Mouse (Mus musculus) stomach, embryonic 14.5 days (tissue): ENCODE data around the gene Mcm2. TPM values are rescaled to one million over a fixed set of nuclear protein-coding genes. Genes with fewer than 3 reads are reported as not detected.

Source experiments
- ATAC-seq: fragments of 200-750 bp; cut with Nextera tagmentation; 2 replicates; pipeline ENCODE4 v1.8.0; 2017; ENCODE audit warnings: low read depth, moderate TSS enrichment; ENCODE audit not compliant: insufficient number of reproducible peaks, insufficient read depth, low FRiP score
- H3K27ac ChIP-seq: fragments of 300-500 bp; sonication (generic); 2 replicates; pipeline ENCODE4 v1.5.1; 2014; ENCODE audit warnings: mild to moderate bottlenecking, low read length, moderate library complexity, mixed read lengths
- H3K27me3 ChIP-seq: fragments of 300-500 bp; sonication (generic); 2 replicates; pipeline ENCODE4 v1.6.1; 2014; ENCODE audit warnings: low read length, control low read depth, mixed read lengths; ENCODE audit not compliant: control insufficient read depth, insufficient read depth
- H3K36me3 ChIP-seq: fragments of 300-500 bp; sonication (generic); 2 replicates; pipeline ENCODE4 v1.6.1; 2014; ENCODE audit warnings: mild to moderate bottlenecking, control low read depth, low read length, moderate library complexity, mixed read lengths; ENCODE audit not compliant: control insufficient read depth, insufficient read depth
- H3K4me1 ChIP-seq: fragments of 300-500 bp; sonication (generic); 2 replicates; pipeline ENCODE4 v1.6.1; 2014; ENCODE audit warnings: low read length, control low read depth, mixed read lengths; ENCODE audit not compliant: control insufficient read depth, insufficient read depth
- H3K4me2 ChIP-seq: fragments of 300-500 bp; sonication (generic); replicated peaks from 2 replicates; pipeline ENCODE4 v1.6.1; 2014; ENCODE audit warnings: low read depth, low read length, control low read depth
- H3K4me3 ChIP-seq: fragments of 300-500 bp; sonication (generic); 2 replicates; pipeline ENCODE4 v1.5.1; 2014; ENCODE audit warnings: low read depth, low read length, control low read depth
- H3K9ac ChIP-seq: fragments of 300-500 bp; sonication (generic); replicated peaks from 2 replicates; pipeline ENCODE4 v1.6.1; 2014; ENCODE audit warnings: low read depth, mild to moderate bottlenecking, control low read depth, low read length, moderate library complexity, mixed read lengths
- H3K9me3 ChIP-seq: fragments of 300-500 bp; sonication (generic); 2 replicates; pipeline ENCODE4 v1.6.1; 2016; ENCODE audit warnings: low read depth, low read length, control low read depth; ENCODE audit not compliant: control insufficient read depth
- WGBS: fragments of 180-500 bp; shearing (Covaris S2); extraction: QIAGEN DNeasy Blood & Tissue Kit; methylation state at CpG from one replicate; pipeline ENCODE4 v1.1.7; 2014; 5-methylcytosine and 5-hydroxymethylcytosine counted together
- polyA plus RNA-seq: library from polyadenylated mRNA; unstranded; fragments of >200 nt; fragmentation: Nextera tagmentation; extraction: Ambion mirVana; gene quantifications from 2 replicates; pipeline ENCODE4 v1.2.1, GENCODE M21; 2014

Mcm2 gene
- polyA plus RNA-seq, 1 experiment from 2014 or later, result 114 TPM

DNA sequence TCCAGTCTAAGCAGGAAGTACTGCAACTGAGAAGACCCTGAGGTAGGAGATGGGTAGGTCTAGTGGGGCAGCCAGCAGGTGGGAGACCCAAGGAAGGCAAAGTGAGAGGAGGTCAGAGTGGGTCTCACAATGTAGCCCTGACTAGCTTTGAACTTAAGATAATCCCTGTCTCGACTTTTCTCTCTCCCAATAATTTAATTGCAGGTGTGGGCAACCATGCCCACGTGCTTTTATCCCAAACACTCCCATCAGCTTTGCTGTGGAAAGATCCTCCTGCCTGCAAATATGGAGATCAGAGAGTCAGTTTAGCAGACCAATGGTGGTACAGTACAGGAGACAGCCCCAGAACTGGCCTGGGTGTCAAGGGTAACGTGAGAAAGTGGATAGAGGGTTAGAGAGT lies 58.4 kb downstream of the Mcm2 start:
- Histone ChIP-seq H3K36me3 (peaks cover 27% of the 10 kb centered on the region), H3K9me3 (no peaks in the 10 kb centered on the region), H3K9ac (no peak overlapping the region), H3K4me1 (peaks cover 17% of the 10 kb centered on the region), H3K27me3 (no peaks in the 10 kb centered on the region), H3K4me2 (no peak overlapping the region), H3K4me3 (no peak overlapping the region), H3K27ac (no peak overlapping the region)
- no peak for ATAC-seq
- WGBS, result 70% methylated on average over 3 of the region's 3 CpGs

DNA sequence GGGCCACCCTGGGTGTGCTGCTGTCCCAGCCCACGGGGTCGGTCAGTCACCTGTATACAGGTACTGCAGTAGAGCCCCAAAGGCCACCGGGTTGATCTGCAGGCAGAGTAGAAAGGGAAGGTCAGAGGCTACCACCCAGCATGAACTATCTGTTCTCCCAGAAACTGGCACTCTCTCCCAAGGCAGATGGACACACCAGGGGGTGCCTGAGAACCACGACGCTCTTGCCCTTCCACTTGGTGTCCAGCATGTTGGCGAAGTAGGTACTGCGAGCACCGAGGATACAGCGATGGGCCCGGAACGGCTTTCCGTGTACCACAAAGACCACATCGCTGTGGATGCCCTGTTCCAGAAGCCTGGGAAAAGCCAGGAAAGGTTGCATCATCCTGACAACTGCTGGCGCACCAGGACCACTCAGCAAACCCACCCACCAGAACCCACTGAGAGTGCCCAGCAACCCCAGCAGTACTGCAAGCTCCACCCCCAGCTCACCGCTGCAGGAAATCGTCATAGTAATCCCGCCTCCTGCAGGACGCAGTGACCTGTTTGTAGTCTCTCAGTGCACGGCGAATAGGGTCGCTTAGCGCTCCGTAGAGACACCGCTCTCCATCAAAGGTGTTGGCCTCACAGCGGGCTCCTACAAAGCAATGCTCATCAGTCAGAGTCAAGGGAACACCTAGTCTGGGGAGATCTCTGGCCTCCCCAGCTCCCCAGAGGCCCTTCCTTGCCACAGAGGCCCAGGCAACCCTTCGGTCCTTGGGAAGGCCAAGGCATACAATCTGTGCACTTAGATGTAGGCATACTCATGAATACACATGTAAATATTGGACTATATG lies 59.2 kb downstream of the Mcm2 start:
- Histone ChIP-seq H3K36me3 (peaks cover 27% of the 10 kb centered on the region), H3K4me3 (no peak overlapping the region), H3K9me3 (no peaks in the 10 kb centered on the region), H3K9ac (no peak overlapping the region), H3K4me2 (no peak overlapping the region), H3K27ac (no peak overlapping the region), H3K4me1 (peaks cover 17% of the 10 kb centered on the region), H3K27me3 (no peaks in the 10 kb centered on the region)
- WGBS, result 83% methylated on average over 26 of the region's 26 CpGs
- ATAC-seq, result no peak

DNA sequence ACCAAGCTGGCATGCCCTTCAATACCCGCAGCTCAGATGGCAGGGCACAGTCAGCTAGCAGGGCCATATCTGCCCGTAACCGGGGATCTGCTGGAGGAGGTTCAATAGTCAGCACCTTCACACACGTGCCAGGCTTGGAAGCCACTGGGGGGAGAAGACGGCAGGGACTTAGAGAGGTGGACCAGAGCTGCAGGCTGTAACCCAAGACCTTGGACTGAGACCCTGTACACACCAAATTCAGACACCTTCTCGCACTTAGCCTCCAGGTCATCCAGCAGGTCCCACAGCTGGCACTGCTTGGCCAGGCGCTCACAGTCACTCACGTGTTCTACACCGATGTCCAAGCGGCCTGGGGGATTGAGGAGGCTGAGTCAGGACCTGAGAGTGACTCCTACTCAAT lies 60.0 kb downstream of the Mcm2 start:
- Histone ChIP-seq H3K27me3 (no peaks in the 10 kb centered on the region), H3K27ac (no peak overlapping the region), H3K4me2 (no peak overlapping the region), H3K9ac (no peak overlapping the region), H3K36me3 (peaks cover 27% of the 10 kb centered on the region), H3K9me3 (no peaks in the 10 kb centered on the region), H3K4me3 (no peak overlapping the region), H3K4me1 (peaks cover 17% of the 10 kb centered on the region)
- 95% methylated on average over 10 of the region's 10 CpGs for WGBS
- ATAC-seq, result no peak

DNA sequence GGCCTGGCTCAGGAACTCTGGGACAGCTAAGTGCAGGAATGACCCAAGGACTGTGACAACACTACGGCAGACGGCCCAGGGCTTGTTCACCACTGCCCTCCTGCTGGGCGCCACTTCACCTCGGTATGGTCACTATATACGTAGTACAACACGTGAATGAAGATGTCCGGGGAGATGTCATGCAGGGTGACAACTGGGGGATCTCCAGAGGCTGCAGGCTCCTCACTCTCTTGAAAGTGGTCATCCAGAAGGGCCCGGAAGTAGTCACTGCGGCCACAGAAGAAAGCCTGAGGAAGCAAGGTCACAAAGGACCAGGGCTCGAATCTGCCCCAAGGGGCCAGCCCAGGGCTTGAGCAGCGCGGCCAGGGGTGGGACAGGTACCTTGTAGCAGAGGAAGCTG lies 60.6 kb downstream of the Mcm2 start:
- Histone ChIP-seq H3K36me3 (peaks cover 27% of the 10 kb centered on the region), H3K27ac (no peak overlapping the region), H3K4me3 (no peak overlapping the region), H3K9me3 (no peaks in the 10 kb centered on the region), H3K27me3 (no peaks in the 10 kb centered on the region), H3K4me1 (peaks cover 12% of the 10 kb centered on the region), H3K9ac (no peak overlapping the region), H3K4me2 (no peak overlapping the region)
- WGBS, result 91% methylated on average over 12 of the region's 12 CpGs
- ATAC-seq, result no peak

DNA sequence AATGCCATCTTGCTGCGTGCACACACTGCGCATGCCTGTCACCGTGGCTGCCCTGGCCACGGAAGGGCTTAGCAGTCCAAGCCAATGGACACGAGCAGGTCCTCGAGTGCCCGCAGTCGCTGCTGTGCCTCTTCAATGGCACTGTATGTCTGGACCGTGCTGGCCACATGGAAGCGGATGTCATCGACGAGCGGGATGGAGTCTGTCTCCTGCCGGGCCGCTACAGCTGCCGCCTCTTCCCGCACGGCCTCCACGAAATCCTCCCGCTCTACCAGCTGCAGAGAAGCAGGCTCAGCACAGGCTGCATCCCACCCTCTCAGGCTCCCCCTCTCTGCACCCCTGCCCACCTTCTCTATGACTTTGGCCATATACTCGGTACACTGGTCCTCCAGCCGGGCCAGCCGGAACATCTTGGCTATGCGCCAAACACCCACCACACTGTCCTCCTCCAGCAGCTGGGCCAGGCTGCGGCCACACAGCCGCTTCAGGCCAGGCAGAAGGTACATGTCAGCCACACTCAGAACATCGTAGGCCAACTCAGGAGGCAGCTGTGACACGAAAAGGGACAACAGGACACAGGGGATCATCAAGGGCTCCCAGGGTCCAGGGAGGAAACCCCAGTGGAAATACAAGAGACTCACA lies 62.3 kb downstream of the Mcm2 start:
- Histone ChIP-seq H3K9me3 (no peaks in the 10 kb centered on the region), H3K9ac (no peak overlapping the region), H3K4me3 (no peak overlapping the region), H3K4me1 (peaks cover 9% of the 10 kb centered on the region), H3K4me2 (no peak overlapping the region), H3K27ac (no peak overlapping the region), H3K27me3 (no peaks in the 10 kb centered on the region), H3K36me3 (peaks cover 27% of the 10 kb centered on the region)
- 88% methylated on average over 28 of the region's 28 CpGs for whole genome bisulfite sequencing
- ATAC-seq, result no peak

DNA sequence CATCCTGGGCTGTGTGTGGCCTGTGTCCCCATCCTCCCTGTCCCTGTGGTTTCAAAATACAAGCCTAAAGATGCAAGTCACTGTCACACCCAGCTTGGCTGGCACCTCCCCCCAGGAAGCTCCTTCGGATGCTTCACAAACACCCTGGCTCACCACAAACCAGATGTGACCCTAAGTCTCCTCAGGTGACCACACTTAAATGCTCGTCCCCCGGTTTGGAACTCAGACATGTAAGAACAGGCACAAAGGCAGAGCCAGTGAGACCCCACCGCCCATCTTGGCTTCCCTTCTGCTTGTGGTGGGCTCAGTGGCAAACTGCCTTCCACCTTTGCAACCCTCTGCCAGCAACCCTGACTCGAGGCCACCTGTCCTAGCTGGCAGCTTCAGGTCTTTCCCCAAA lies 63.5 kb downstream of the Mcm2 start:
- Histone ChIP-seq H3K36me3 (peaks cover 27% of the 10 kb centered on the region), H3K4me3 (no peak overlapping the region), H3K4me1 (no peaks in the 10 kb centered on the region), H3K9ac (no peak overlapping the region), H3K27ac (no peak overlapping the region), H3K9me3 (no peaks in the 10 kb centered on the region), H3K4me2 (no peak overlapping the region), H3K27me3 (no peaks in the 10 kb centered on the region)
- no peak for ATAC-seq
- WGBS, result 71% methylated on average over 5 of the region's 5 CpGs

Other genes with a start within 250 kb of the Mcm2 start
- 102 and 104 TPM in 2 replicates for gene Mgll, start 174.4 kb downstream of the Mcm2 start, polyA plus RNA-seq
- 23.4 and 24.1 TPM in 2 replicates for gene Abtb1, start 56.8 kb downstream of the Mcm2 start, polyA plus RNA-seq
- gene Podxl2, start 23.7 kb downstream of the Mcm2 start, polyA plus RNA-seq, result 79.8 and 85.3 TPM in 2 replicates
- 55.1 and 55.6 TPM in 2 replicates for gene Tpra1, start 3.5 kb upstream of the Mcm2 start, polyA plus RNA-seq